Mouse (Mus musculus): Measurements from ENCODE around the gene Nadk2.
A peak's percentile ranks its signal among the peaks of the same experiment; 100 is the strongest.

Gene Nadk2

GRCm38 (mm10) chr15:9130772-9131498 is 59.9 kb downstream of the Nadk2 start:
- DNase-seq (ENCODE audit: low spot score in 2 of 2) = peak in 1 of 2 experiments; percentile 14

GRCm38 (mm10) chr15:9131499-9131888 is 60.4 kb downstream of the Nadk2 start:
- no peak for DNase-seq (ENCODE audit: low spot score in 2 of 2)

GRCm38 (mm10) chr15:9132693-9133443 is 61.8 kb downstream of the Nadk2 start:
- DNase-seq (ENCODE audit: low spot score in 2 of 2) = peak in 1 of 2 experiments; percentile 10

GRCm38 (mm10) chr15:9134891-9135507 is 63.9 kb downstream of the Nadk2 start:
- no peak for DNase-seq (ENCODE audit: low spot score in 2 of 2)

- DNase-seq (ENCODE audit: low spot score in 2 of 2) = no peak
Observed at GRCm38 (mm10) chr15:9139447-9139846, 68.4 kb downstream of the Nadk2 start.

GRCm38 (mm10) chr15:9140252-9140680 is 69.2 kb downstream of the Nadk2 start, which contains the start of gene Lmbrd2:
Gene Lmbrd2, plus strand, starts transcription at chr15:9140550.
- DNase-seq (ENCODE audit: low spot score in 2 of 2) = peak; percentile 97 to 98

- peak; percentile 57 to 65 for DNase-seq (ENCODE audit: low spot score in 2 of 2)
Observed at GRCm38 (mm10) chr15:9140684-9141171, 69.7 kb downstream of the Nadk2 start.

- DNase-seq (ENCODE audit: low spot score in 2 of 2) = no peak
Observed at GRCm38 (mm10) chr15:9155325-9155724, 84.3 kb downstream of the Nadk2 start, which contains the start of gene Skp2. Gene Skp2, minus strand, starts transcription at chr15:9155425.
